Mouse (Mus musculus) G1E (cell line): ENCODE results near the gene Fbxl8.

Source experiments
- CTCF ChIP-seq: IDR thresholded peaks from 2 replicates; pipeline ENCODE4 v1.5.1; 2012; ENCODE audit warnings: low read depth, low read length, inconsistent platforms, mixed read lengths
- GATA1 ChIP-seq: IDR thresholded peaks from 2 replicates; pipeline ENCODE4 v1.6.1; 2012; ENCODE audit warnings: borderline replicate concordance, low read length, inconsistent platforms, mixed read lengths
- POLR2AphosphoS5 ChIP-seq: IDR thresholded peaks from 2 replicates; pipeline ENCODE4 v1.6.1; 2012; ENCODE audit warnings: low read depth, low read length, inconsistent platforms; ENCODE audit not compliant: insufficient replicate concordance
- TAL1 ChIP-seq: conservative IDR thresholded peaks from 2 replicates; pipeline ENCODE4 v1.6.1; 2012; ENCODE audit warnings: low read depth, low read length, inconsistent platforms, mixed read lengths

DNA sequence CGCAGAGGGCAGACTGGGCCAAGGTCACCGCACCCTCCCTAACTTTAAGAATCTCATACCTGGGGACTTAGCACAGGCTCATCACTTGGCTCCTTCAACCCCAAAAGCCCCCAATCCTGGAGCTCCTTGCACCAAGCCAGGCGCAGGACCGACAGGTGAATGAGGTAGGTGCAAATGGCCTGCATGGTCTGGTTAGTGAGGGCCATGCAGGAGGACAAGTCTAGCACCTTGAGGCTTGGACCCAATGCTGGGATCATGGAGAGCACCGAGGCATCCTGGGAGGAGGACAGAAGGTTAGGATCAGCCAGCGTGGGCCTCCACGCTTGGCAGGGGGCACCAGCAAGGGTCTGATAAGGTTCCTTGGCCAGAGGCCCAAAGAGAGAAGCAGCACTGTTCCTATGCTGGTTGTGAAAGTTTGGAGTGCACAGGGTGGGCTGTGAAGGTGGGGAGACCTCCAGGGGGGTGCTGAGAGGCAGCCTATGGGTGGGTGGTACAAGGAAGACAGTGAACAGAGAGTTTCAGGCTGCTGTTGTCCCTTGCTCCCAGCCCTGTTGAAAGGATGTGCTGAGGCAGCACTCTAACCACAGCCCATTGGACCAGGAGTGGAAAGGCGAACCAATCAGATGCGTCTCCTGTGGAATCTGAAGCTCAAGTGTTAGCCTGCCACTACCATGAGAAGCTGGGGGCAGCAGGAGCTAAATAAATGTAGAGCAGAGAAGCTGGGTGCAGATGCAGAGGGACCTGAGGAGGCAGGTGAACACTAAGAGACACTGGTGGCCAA lies 49.4 kb downstream of the Fbxl8 start:
- no peak for TF ChIP-seq GATA1
- TF ChIP-seq CTCF = no peak
- TF ChIP-seq POLR2AphosphoS5 = no peak
- TF ChIP-seq TAL1 = no peak
